Mouse (Mus musculus) frontal cortex, postnatal 36 days (tissue): ENCODE measurements at regions not wholly inside any gene's neighbourhood (a gene's known extent, or its start where the extent isn't known, plus 50 kb on each side); places are given as distances from the start of the nearest gene placed in this dataset.

ENCODE experiments used
- DNase-seq, 2 experiments: peaks; one replicate each; pipeline ENCODE4 v3.0.0; 2022; ENCODE audit warnings: low spot score in 2 of 2

- DNase-seq, result no peak
Measured at GRCm38 (mm10) chr14:105501792-105502632, 243.6 kb downstream of the Ndfip2 start.

GRCm38 (mm10) chr14:105500966-105501741 is 242.8 kb downstream of the Ndfip2 start:
- no peak for DNase-seq

GRCm38 (mm10) chr14:105499319-105499895 is 241.0 kb downstream of the Ndfip2 start:
- DNase-seq, result peak in 1 of 2 experiments; percentile 9

GRCm38 (mm10) chr14:105498155-105498906 is 240.0 kb downstream of the Ndfip2 start:
- DNase-seq, result peak in 1 of 2 experiments; percentile 39

GRCm38 (mm10) chr14:105495161-105495560 is 236.8 kb downstream of the Ndfip2 start:
- DNase-seq, result no peak

GRCm38 (mm10) chr14:105494415-105494814 is 236.0 kb downstream of the Ndfip2 start:
- DNase-seq, result no peak

- DNase-seq, result peak in 1 of 2 experiments; percentile 37
Measured at GRCm38 (mm10) chr14:105490158-105490557, 231.8 kb downstream of the Ndfip2 start.

GRCm38 (mm10) chr14:105483352-105484083 is 225.1 kb downstream of the Ndfip2 start:
- DNase-seq, result peak in 1 of 2 experiments; percentile 54

GRCm38 (mm10) chr14:105482644-105483351 is 224.4 kb downstream of the Ndfip2 start:
- DNase-seq, result no peak

- no peak for DNase-seq
Measured at GRCm38 (mm10) chr14:105480048-105480447, 221.7 kb downstream of the Ndfip2 start.

GRCm38 (mm10) chr14:105474991-105475553 is 216.7 kb downstream of the Ndfip2 start:
- peak in 1 of 2 experiments; percentile 64 for DNase-seq

- DNase-seq, result no peak
Measured at GRCm38 (mm10) chr14:105448919-105449458, 190.6 kb downstream of the Ndfip2 start.

- no peak for DNase-seq
Measured at GRCm38 (mm10) chr14:105447088-105447487, 188.7 kb downstream of the Ndfip2 start.

GRCm38 (mm10) chr14:105435343-105435742 is 177.0 kb downstream of the Ndfip2 start:
- no peak for DNase-seq

GRCm38 (mm10) chr14:105433456-105433855 is 175.1 kb downstream of the Ndfip2 start:
- DNase-seq, result no peak

GRCm38 (mm10) chr14:105432670-105433069 is 174.3 kb downstream of the Ndfip2 start:
- no peak for DNase-seq

GRCm38 (mm10) chr14:105431584-105431983 is 173.2 kb downstream of the Ndfip2 start:
- DNase-seq, result no peak

GRCm38 (mm10) chr14:105429664-105430257 is 171.4 kb downstream of the Ndfip2 start:
- no peak for DNase-seq

- DNase-seq, result peak; percentile 17 to 22
Measured at GRCm38 (mm10) chr14:105427474-105427901, 169.1 kb downstream of the Ndfip2 start.
